Mouse (Mus musculus) embryonic facial prominence, embryonic 11.5 days (tissue): Measurements from ENCODE around the gene Adam15. TPM values are rescaled to one million over a fixed set of nuclear protein-coding genes. Genes with fewer than 3 reads are reported as not detected.

Source experiments
- ATAC-seq: fragments of 200-750 bp; cut with Nextera tagmentation; replicated peaks from 2 replicates; pipeline ENCODE4 v1.8.0; 2017; ENCODE audit warnings: low read depth; ENCODE audit not compliant: insufficient number of reproducible peaks, low FRiP score, low TSS enrichment
- DNase-seq: peaks from one replicate; pipeline ENCODE4 v3.0.0-alpha.2; 2015; ENCODE audit warnings: low spot score
- H3K27ac ChIP-seq: fragments of 300-500 bp; sonication (generic); replicated peaks from 2 replicates; pipeline ENCODE4 v1.5.1; 2014; ENCODE audit warnings: mild to moderate bottlenecking, low read depth, low read length, control low read depth
- H3K27me3 ChIP-seq: fragments of 300-500 bp; sonication (generic); 2 replicates; pipeline ENCODE4 v1.6.1; 2014; ENCODE audit warnings: mild to moderate bottlenecking, low read length, moderate library complexity, mixed read lengths; ENCODE audit not compliant: control insufficient read depth, insufficient read depth
- H3K36me3 ChIP-seq: fragments of 300-500 bp; sonication (generic); replicated peaks from 2 replicates; pipeline ENCODE4 v1.6.1; 2014; ENCODE audit warnings: low read depth, mild to moderate bottlenecking, low read length, moderate library complexity, mixed read lengths; ENCODE audit not compliant: control insufficient read depth, insufficient read depth
- H3K4me1 ChIP-seq: fragments of 300-500 bp; sonication (generic); 2 replicates; pipeline ENCODE4 v1.6.1; 2014; ENCODE audit warnings: low read length, mixed read lengths; ENCODE audit not compliant: control insufficient read depth, insufficient read depth
- H3K4me2 ChIP-seq: fragments of 300-500 bp; sonication (generic); 2 replicates; pipeline ENCODE4 v1.6.1; 2014; ENCODE audit warnings: low read depth, mild to moderate bottlenecking, control low read depth, low read length, moderate library complexity
- H3K4me3 ChIP-seq: fragments of 300-500 bp; sonication (generic); 2 replicates; pipeline ENCODE4 v1.5.1; 2014; ENCODE audit warnings: low read depth, low read length, control low read depth
- H3K9ac ChIP-seq: fragments of 300-500 bp; sonication (generic); replicated peaks from 2 replicates; pipeline ENCODE4 v1.6.1; 2014; ENCODE audit warnings: mild to moderate bottlenecking, control low read depth, low read length
- H3K9me3 ChIP-seq: fragments of 300-500 bp; sonication (generic); replicated peaks from 2 replicates; pipeline ENCODE4 v1.6.1; 2016; ENCODE audit warnings: mild to moderate bottlenecking, low read length, inconsistent platforms, mixed read lengths; ENCODE audit not compliant: control insufficient read depth
- WGBS: fragments of 180-500 bp; shearing (Covaris S2); extraction: QIAGEN DNeasy Blood & Tissue Kit; methylation state at CpG from one replicate; pipeline ENCODE4 v1.1.7; 2014; 5-methylcytosine and 5-hydroxymethylcytosine counted together
- polyA plus RNA-seq: library from polyadenylated mRNA; unstranded; fragments of >200 nt; fragmentation: Nextera tagmentation; extraction: Ambion mirVana; gene quantifications from 2 replicates; pipeline ENCODE4 v1.2.1, GENCODE M21; 2014

Gene Adam15
- polyA plus RNA-seq, 1 experiment from 2014 or later, result 17.8 TPM

- WGBS, result 93% methylated on average over 11 of the region's 11 CpGs
- no peak overlapping the region for H3K4me3 ChIP-seq
- no peak for ATAC-seq
Measured at GRCm38 (mm10) chr3:89293247-89293918, 56.4 kb downstream of the Adam15 start.

DNA sequence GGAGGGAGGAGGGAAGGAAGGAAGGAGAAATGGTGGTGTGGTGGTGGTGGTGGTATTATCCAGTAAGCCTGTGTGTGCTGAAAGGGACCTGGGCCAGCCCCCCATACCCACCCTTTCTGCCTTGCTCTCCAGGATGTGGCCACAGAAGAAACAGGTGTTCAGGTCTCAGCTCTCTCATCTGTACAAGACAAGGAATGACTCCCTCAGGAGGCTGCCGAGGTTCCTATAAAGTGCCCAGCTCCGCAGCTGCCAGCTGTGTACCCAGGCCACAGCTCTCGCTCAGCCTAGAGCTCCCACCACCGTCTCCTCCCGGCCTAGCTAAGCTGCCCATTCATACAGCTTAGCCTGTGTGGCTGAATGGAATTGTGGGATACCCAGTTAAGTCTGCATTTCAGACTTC is 57.5 kb downstream of the Adam15 start:
- no peak overlapping the region for H3K27ac ChIP-seq
- ATAC-seq (no peak), DNase-seq (no peak)
- H3K9ac ChIP-seq, result no peak overlapping the region
- no peaks in the 10 kb centered on the region for H3K9me3 ChIP-seq
- 86% methylated on average over 5 of the region's 5 CpGs for WGBS
- no peaks in the 10 kb centered on the region for H3K27me3 ChIP-seq
- H3K4me2 ChIP-seq, result no peak overlapping the region
- H3K4me1 ChIP-seq, result no peaks in the 10 kb centered on the region
- H3K4me3 ChIP-seq, result no peak overlapping the region
- H3K36me3 ChIP-seq, result no peaks in the 10 kb centered on the region; the same call in 1 of the 2 replicates

More at GRCm38 (mm10) chr3:89293247-89293918, 56.4 kb downstream of the Adam15 start:
- no peak for DNase-seq
- Histone ChIP-seq H3K27me3 (no peaks in the 10 kb centered on the region), H3K4me2 (no peak overlapping the region), H3K4me1 (no peaks in the 10 kb centered on the region), H3K9me3 (no peaks in the 10 kb centered on the region), H3K27ac (no peak overlapping the region), H3K9ac (no peak overlapping the region), H3K36me3 (no peaks in the 10 kb centered on the region; the same call in 1 of the 2 replicates)

DNA sequence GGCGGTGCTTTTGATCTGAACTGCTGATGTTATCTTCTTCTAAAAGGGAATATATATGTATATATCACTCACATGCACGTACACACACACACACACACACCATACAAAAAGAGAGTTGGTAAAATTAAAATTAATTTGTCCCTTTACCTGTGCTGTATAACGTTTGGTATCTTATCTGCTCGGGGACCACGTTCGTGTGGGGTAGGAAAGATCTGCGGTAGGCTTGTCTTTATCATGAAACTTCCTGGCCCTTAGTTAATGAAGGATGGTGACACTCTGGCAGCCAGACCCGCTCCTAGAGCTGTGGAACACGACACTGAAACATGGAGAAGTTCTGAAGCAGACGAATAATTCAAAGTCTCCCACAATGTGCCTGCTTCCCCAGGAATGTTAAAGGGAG is 57.9 kb downstream of the Adam15 start:
- Histone ChIP-seq H3K4me2 (no peak overlapping the region), H3K27ac (no peak overlapping the region), H3K9ac (no peak overlapping the region), H3K27me3 (no peaks in the 10 kb centered on the region), H3K4me3 (no peak overlapping the region), H3K36me3 (no peaks in the 10 kb centered on the region; the same call in 1 of the 2 replicates), H3K9me3 (no peaks in the 10 kb centered on the region), H3K4me1 (no peaks in the 10 kb centered on the region)
- DNase-seq (no peak), ATAC-seq (no peak)
- WGBS, result 75% methylated on average over 10 of the region's 10 CpGs

Other genes with a start within 250 kb of the Adam15 start
- gene Gm43738, start 248.9 kb downstream of the Adam15 start, polyA plus RNA-seq, result not detected in 2 replicates
- 299 and 334 TPM in 2 replicates for gene Fdps, start 248.0 kb downstream of the Adam15 start, polyA plus RNA-seq
- 1.5 and 2.0 TPM in 2 replicates for gene Pklr, start 213.9 kb downstream of the Adam15 start, polyA plus RNA-seq
- 1.2 and 2.4 TPM in 2 replicates for gene Hcn3, start 189.8 kb downstream of the Adam15 start, polyA plus RNA-seq
- gene Clk2, start 185.2 kb downstream of the Adam15 start, polyA plus RNA-seq, result 28.2 and 28.5 TPM in 2 replicates
- 80.5 and 91.1 TPM in 2 replicates for gene Scamp3, start 172.5 kb downstream of the Adam15 start, polyA plus RNA-seq
- gene Fam189b, start 166.9 kb downstream of the Adam15 start, polyA plus RNA-seq, result 15.3 and 19.4 TPM in 2 replicates
- gene Gba, start 147.1 kb downstream of the Adam15 start, polyA plus RNA-seq, result 34.6 TPM in 2 replicates
- gene Thbs3, start 134.8 kb downstream of the Adam15 start, polyA plus RNA-seq, result 24.4 and 26.0 TPM in 2 replicates
- 208 and 225 TPM in 2 replicates for gene Mtx1, start 122.9 kb downstream of the Adam15 start, polyA plus RNA-seq
- gene Muc1, start 120.9 kb downstream of the Adam15 start, polyA plus RNA-seq, result 0.90 and 1.3 TPM in 2 replicates
- 287 and 288 TPM in 2 replicates for gene Krtcap2, start 104.0 kb downstream of the Adam15 start, polyA plus RNA-seq
- 3.0 and 4.5 TPM in 2 replicates for gene Trim46, start 103.7 kb downstream of the Adam15 start, polyA plus RNA-seq
- 82.4 and 87.9 TPM in 2 replicates for gene Dpm3, start 90.6 kb downstream of the Adam15 start, polyA plus RNA-seq
- 39.8 and 45.7 TPM in 2 replicates for gene Slc50a1, start 79.4 kb downstream of the Adam15 start, polyA plus RNA-seq
- gene Efna1, start 68.9 kb downstream of the Adam15 start, polyA plus RNA-seq, result 26.9 and 30.2 TPM in 2 replicates
- 6.6 and 8.3 TPM in 2 replicates for gene Efna3, start 27.0 kb downstream of the Adam15 start, polyA plus RNA-seq
- 39.1 and 39.5 TPM in 2 replicates for gene Efna4, start 12.0 kb downstream of the Adam15 start, polyA plus RNA-seq
- gene Dcst2, start 12.0 kb upstream of the Adam15 start, polyA plus RNA-seq, result 0.32 TPM in 1 of 2 replicates, not detected in the other
- gene Dcst1, start 15.3 kb upstream of the Adam15 start, polyA plus RNA-seq, result 0.21 TPM in 1 of 2 replicates, not detected in the other
- 0.49 and 1.1 TPM in 2 replicates for gene Zbtb7b, start 44.8 kb upstream of the Adam15 start, polyA plus RNA-seq
- gene Lenep, start 52.8 kb upstream of the Adam15 start, polyA plus RNA-seq, result 0.80 TPM in 1 of 2 replicates, not detected in the other
- gene Flad1, start 61.9 kb upstream of the Adam15 start, polyA plus RNA-seq, result 23.8 and 24.4 TPM in 2 replicates
- gene Cks1b, start 68.4 kb upstream of the Adam15 start, polyA plus RNA-seq, result 648 and 668 TPM in 2 replicates
- gene Shc1, start 68.4 kb upstream of the Adam15 start, polyA plus RNA-seq, result 43.6 and 53.0 TPM in 2 replicates
- gene Pygo2, start 80.2 kb upstream of the Adam15 start, polyA plus RNA-seq, result 55.8 and 56.5 TPM in 2 replicates
- gene Pbxip1, start 86.7 kb upstream of the Adam15 start, polyA plus RNA-seq, result 9.1 and 10.8 TPM in 2 replicates
- 57.3 and 58.9 TPM in 2 replicates for gene Pmvk, start 104.5 kb upstream of the Adam15 start, polyA plus RNA-seq
- gene Kcnn3, start 170.2 kb upstream of the Adam15 start, polyA plus RNA-seq, result 0.91 and 1.1 TPM in 2 replicates